22 mouse cellular contexts compared by ENCODE assay signal in the genomic region with DNA sequence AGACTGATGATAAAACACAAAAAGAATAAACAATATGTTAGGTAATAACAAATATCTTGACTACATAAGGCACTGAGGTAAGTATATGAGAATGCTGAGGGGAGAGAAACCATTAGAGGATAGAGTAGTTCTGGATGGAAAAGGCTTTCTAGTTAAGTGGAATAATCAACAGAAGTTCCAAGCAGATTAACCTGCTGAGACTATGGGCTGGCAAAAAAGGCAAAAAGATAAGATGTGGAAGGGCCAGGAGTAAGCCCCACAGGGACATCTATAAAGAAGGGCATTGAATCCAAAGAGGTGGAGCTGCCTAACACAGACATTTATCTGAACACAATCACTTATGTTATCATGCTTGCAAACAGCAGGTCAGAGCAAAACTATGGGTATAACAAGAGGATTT. TPM values are rescaled to one million over a fixed set of nuclear protein-coding genes. Genes with fewer than 3 reads are reported as not detected.
"Had no signal": no experiment of that assay in that cellular context is flagged by ENCODE, and none has a peak within 500 bp of the region (broad histone marks: within the 10 kb centered on the region; RNA-seq: fewer than 3 reads in every experiment).

No protein-coding gene starts in this region.

- ATAC-seq: lung, postnatal 0 days; midbrain, embryonic 13.5 days; midbrain, embryonic 15.5 days had no signal

- H3K9ac ChIP-seq: limb, embryonic 15.5 days; liver, embryonic 15.5 days; lung, embryonic 15.5 days; midbrain, embryonic 13.5 days; midbrain, embryonic 15.5 days; neural tube, embryonic 12.5 days; stomach, embryonic 15.5 days had no signal

- DNase-seq: lung, adult 2 months; lung, postnatal 14 days; lung, postnatal 4 days; right cerebral cortex, postnatal 14 days; right cerebral cortex, postnatal 4 days; thymus, adult 2 months; thymus, postnatal 25 days; thymus, postnatal 4 days had no signal

- H3K27me3 ChIP-seq: limb, embryonic 15.5 days; liver, embryonic 15.5 days; lung, embryonic 15.5 days; megakaryocyte, embryonic 14.5 days; midbrain, embryonic 13.5 days; midbrain, embryonic 15.5 days; neural tube, embryonic 12.5 days; stomach, embryonic 15.5 days had no signal

- H3K4me2 ChIP-seq: limb, embryonic 15.5 days; liver, embryonic 15.5 days; lung, embryonic 15.5 days; midbrain, embryonic 13.5 days; midbrain, embryonic 15.5 days; neural tube, embryonic 12.5 days; stomach, embryonic 15.5 days had no signal

- H3K4me1 ChIP-seq: limb, embryonic 15.5 days; lung, embryonic 15.5 days; megakaryocyte, embryonic 14.5 days; stomach, embryonic 15.5 days had no signal

- H3K27ac ChIP-seq: limb, embryonic 15.5 days; liver, embryonic 15.5 days; lung, embryonic 15.5 days; midbrain, embryonic 10.5 days; midbrain, embryonic 13.5 days; midbrain, embryonic 15.5 days; neural tube, embryonic 12.5 days; stomach, embryonic 15.5 days; stomach, postnatal 0 days had no signal

- H3K36me3 ChIP-seq: limb, embryonic 15.5 days; liver, embryonic 15.5 days; lung, embryonic 15.5 days; midbrain, embryonic 10.5 days; midbrain, embryonic 15.5 days; neural tube, embryonic 12.5 days; stomach, embryonic 15.5 days had no signal

- H3K9me3 ChIP-seq: limb, embryonic 15.5 days; liver, embryonic 15.5 days; lung, embryonic 15.5 days; megakaryocyte, embryonic 14.5 days; midbrain, embryonic 10.5 days; midbrain, embryonic 13.5 days; midbrain, embryonic 15.5 days; neural tube, embryonic 12.5 days; stomach, embryonic 15.5 days had no signal

- H3K4me3 ChIP-seq: limb, embryonic 15.5 days; liver, embryonic 15.5 days; lung, embryonic 15.5 days; megakaryocyte, embryonic 14.5 days; midbrain, embryonic 10.5 days; midbrain, embryonic 13.5 days; midbrain, embryonic 15.5 days; neural tube, embryonic 12.5 days; stomach, embryonic 15.5 days had no signal

RNA-seq across cellular contexts. Expression of gene Epdr1, which starts 11.6 kb away (rescaled TPM):
- total RNA-seq: monocyte, adult 5-6 weeks; neutrophil, adult 5-6 weeks had no signal

RNA-seq across cellular contexts. Expression of gene Sfrp4, which starts 14.8 kb away (rescaled TPM):
- total RNA-seq: monocyte, adult 5-6 weeks; neutrophil, adult 5-6 weeks had no signal
- polyA plus RNA-seq: testis, adult 2 months had no signal
